Comparison of ENCODE assay signal across 9 mouse cellular contexts in the genomic region with DNA sequence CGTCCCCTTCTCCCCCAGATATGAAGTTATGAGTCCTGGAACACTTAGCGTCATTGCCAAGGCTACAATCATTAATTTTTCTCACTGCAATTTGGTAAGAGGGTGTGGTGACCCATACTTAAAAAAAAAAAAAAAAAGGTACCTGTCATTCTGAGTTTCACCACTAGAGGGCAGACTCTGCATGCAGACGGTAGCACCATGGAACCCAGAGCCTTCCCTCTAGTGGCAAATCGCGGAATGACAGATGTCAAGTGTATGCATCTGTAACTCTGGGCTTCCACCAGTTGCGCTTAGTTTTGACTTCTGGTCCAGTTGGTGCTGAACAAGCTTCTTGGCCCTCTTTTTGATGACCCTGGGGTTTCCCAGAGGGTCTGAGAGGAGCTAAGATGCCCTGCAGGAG. TPM values are rescaled to one million over a fixed set of nuclear protein-coding genes. Genes with fewer than 3 reads are reported as not detected.
DNase-seq lines count a peak whose midpoint lies in the region; ATAC-seq lines count a peak whose summit lies in the region.
"Had no signal": no experiment of that assay in that cellular context is flagged by ENCODE, and none has a peak within 500 bp of the region (broad histone marks: within the 10 kb centered on the region; RNA-seq: fewer than 3 reads in every experiment).

No protein-coding gene starts in this region.

- H3K9ac ChIP-seq in forebrain, embryonic 11.5 days (ENCODE audit: low read length), result no peak overlapping the region
- no peak overlapping the region for H3K9ac ChIP-seq in forebrain, embryonic 13.5 days
- H3K9ac ChIP-seq: midbrain, embryonic 12.5 days had no signal

- H3K4me2 ChIP-seq in forebrain, embryonic 11.5 days (ENCODE audit: low read depth, low read length, severe bottlenecking), result no peak overlapping the region
- H3K4me2 ChIP-seq in forebrain, embryonic 13.5 days, result no peak overlapping the region
- H3K4me2 ChIP-seq: midbrain, embryonic 12.5 days had no signal

- H3K4me1 ChIP-seq in forebrain, embryonic 11.5 days (replicated peaks; ENCODE audit: control insufficient read depth, insufficient read depth, low read length), result no peaks in the 10 kb centered on the region
- H3K4me1 ChIP-seq in forebrain, embryonic 13.5 days, result no peaks in the 10 kb centered on the region
- H3K4me1 ChIP-seq in heart, embryonic 10.5 days, result no peaks in the 10 kb centered on the region
- H3K4me1 ChIP-seq: midbrain, embryonic 12.5 days had no signal

- DNase-seq in forebrain, embryonic 11.5 days (ENCODE audit: low spot score), result peak; percentile 89
- peak; percentile 96 for DNase-seq in NIH3T3 (ENCODE audit: low read depth)
- peak; percentile 84 to 92 for DNase-seq in cerebellum, postnatal 14 days
- peak; percentile 84 for DNase-seq in heart, embryonic 10.5 days (ENCODE audit: low spot score)
- peak; percentile 40 to 57 for DNase-seq in layer of hippocampus, postnatal 36 days
- peak; percentile 94 for DNase-seq in mesoderm, embryonic 11.5 days (ENCODE audit: low read depth, low spot score)
- peak; percentile 53 to 63 for DNase-seq in spleen, postnatal 36 days (ENCODE audit: low spot score in 2 of 2)

- 20% methylated on average over 6 of the region's 6 CpGs for WGBS in forebrain, embryonic 11.5 days
- 19% methylated on average over 6 of the region's 6 CpGs for WGBS in forebrain, embryonic 13.5 days
- 17% methylated on average over 6 of the region's 6 CpGs for WGBS in heart, embryonic 10.5 days

- no peak overlapping the region for H3K27ac ChIP-seq in forebrain, embryonic 11.5 days (ENCODE audit: low read depth, low read length)
- no peak overlapping the region for H3K27ac ChIP-seq in forebrain, embryonic 13.5 days
- no peak overlapping the region for H3K27ac ChIP-seq in heart, embryonic 10.5 days
- H3K27ac ChIP-seq: midbrain, embryonic 12.5 days had no signal

- ATAC-seq in forebrain, embryonic 11.5 days (replicated peaks; ENCODE audit: low FRiP score), result 0 out of 2 replicates have a peak, but pooled peaks have one; percentile 49
- ATAC-seq in forebrain, embryonic 13.5 days, result no peak

- H3K27me3 ChIP-seq in forebrain, embryonic 11.5 days (ENCODE audit: control insufficient read depth, insufficient read depth, low read length), result no peaks in the 10 kb centered on the region
- H3K27me3 ChIP-seq in forebrain, embryonic 13.5 days, result no peaks in the 10 kb centered on the region
- peaks cover 34% of the 10 kb centered on the region for H3K27me3 ChIP-seq in heart, embryonic 10.5 days (ENCODE audit: insufficient read depth, poor library complexity, severe bottlenecking)

- no peaks in the 10 kb centered on the region for H3K36me3 ChIP-seq in forebrain, embryonic 11.5 days (ENCODE audit: control insufficient read depth, insufficient read depth, low read length)
- H3K36me3 ChIP-seq in forebrain, embryonic 13.5 days (ENCODE audit: poor library complexity, severe bottlenecking), result no peaks in the 10 kb centered on the region
- H3K36me3 ChIP-seq in heart, embryonic 10.5 days, result no peaks in the 10 kb centered on the region
- H3K36me3 ChIP-seq: midbrain, embryonic 12.5 days had no signal

- H3K4me3 ChIP-seq in forebrain, embryonic 11.5 days (ENCODE audit: low read depth, low read length), result no peak overlapping the region
- H3K4me3 ChIP-seq in forebrain, embryonic 13.5 days, result no peak overlapping the region
- H3K4me3 ChIP-seq in heart, embryonic 10.5 days, result no peak overlapping the region
- H3K4me3 ChIP-seq: midbrain, embryonic 12.5 days had no signal

- H3K9me3 ChIP-seq in forebrain, embryonic 11.5 days (ENCODE audit: control insufficient read depth, low read length), result no peaks in the 10 kb centered on the region
- H3K9me3 ChIP-seq in forebrain, embryonic 13.5 days (replicated peaks), result no peaks in the 10 kb centered on the region; the same call in 1 of the 2 replicates
- no peaks in the 10 kb centered on the region for H3K9me3 ChIP-seq in heart, embryonic 10.5 days

RNA-seq across cellular contexts. Expression of gene 2300002M23Rik, which starts 11.0 kb away (rescaled TPM):
- not detected in 2 replicates for polyA plus RNA-seq in forebrain, embryonic 11.5 days (2014; fragmentation: Nextera tagmentation; extraction: Ambion mirVana)
- not detected in 2 replicates for polyA plus RNA-seq in forebrain, embryonic 13.5 days (2015; fragmentation: Nextera tagmentation; extraction: Ambion mirVana)
- polyA plus RNA-seq in heart, embryonic 10.5 days (2016; fragmentation: Nextera tagmentation; extraction: Ambion mirVana), result not detected in 2 replicates
- not detected for total RNA-seq in layer of hippocampus, postnatal 36 days (2021)
- polyA plus RNA-seq: midbrain, embryonic 12.5 days had no signal

RNA-seq across cellular contexts. Expression of gene Sfta2, which starts 23.1 kb away (rescaled TPM):
- not detected in 2 replicates for polyA plus RNA-seq in forebrain, embryonic 11.5 days (2014; fragmentation: Nextera tagmentation; extraction: Ambion mirVana)
- polyA plus RNA-seq in forebrain, embryonic 13.5 days (2015; fragmentation: Nextera tagmentation; extraction: Ambion mirVana), result not detected in 2 replicates
- polyA plus RNA-seq in heart, embryonic 10.5 days (2016; fragmentation: Nextera tagmentation; extraction: Ambion mirVana), result not detected in 2 replicates
- not detected for total RNA-seq in layer of hippocampus, postnatal 36 days (2021)
- polyA plus RNA-seq: midbrain, embryonic 12.5 days had no signal

RNA-seq across cellular contexts. Expression of gene Cdsn, which starts 26.3 kb away (rescaled TPM):
- polyA plus RNA-seq in forebrain, embryonic 11.5 days (2014; fragmentation: Nextera tagmentation; extraction: Ambion mirVana), result not detected in 2 replicates
- polyA plus RNA-seq in forebrain, embryonic 13.5 days (2015; fragmentation: Nextera tagmentation; extraction: Ambion mirVana), result not detected in 2 replicates
- 0.20 and 0.63 TPM in 2 replicates for polyA plus RNA-seq in heart, embryonic 10.5 days (2016; fragmentation: Nextera tagmentation; extraction: Ambion mirVana)
- under 1 TPM in 1 of 2 experiments, not detected in 1; 0.40 TPM for total RNA-seq in layer of hippocampus, postnatal 36 days (2021)

RNA-seq across cellular contexts. Expression of gene Psors1c2, which starts 45.2 kb away (rescaled TPM):
- 1.3 and 1.4 TPM in 2 replicates for polyA plus RNA-seq in forebrain, embryonic 11.5 days (2014; fragmentation: Nextera tagmentation; extraction: Ambion mirVana)
- 1.4 and 2.1 TPM in 2 replicates for polyA plus RNA-seq in forebrain, embryonic 13.5 days (2015; fragmentation: Nextera tagmentation; extraction: Ambion mirVana)
- polyA plus RNA-seq in heart, embryonic 10.5 days (2016; fragmentation: Nextera tagmentation; extraction: Ambion mirVana), result 0.81 and 1.1 TPM in 2 replicates
- under 1 TPM; 0.42 to 0.63 TPM for total RNA-seq in layer of hippocampus, postnatal 36 days (2021)

RNA-seq across cellular contexts. Expression of gene Gm9573, which starts 48.2 kb away (rescaled TPM):
- polyA plus RNA-seq in forebrain, embryonic 11.5 days (2014; fragmentation: Nextera tagmentation; extraction: Ambion mirVana), result not detected in 2 replicates
- polyA plus RNA-seq in forebrain, embryonic 13.5 days (2015; fragmentation: Nextera tagmentation; extraction: Ambion mirVana), result not detected in 2 replicates
- not detected in 2 replicates for polyA plus RNA-seq in heart, embryonic 10.5 days (2016; fragmentation: Nextera tagmentation; extraction: Ambion mirVana)
- total RNA-seq in layer of hippocampus, postnatal 36 days (2021), result not detected
- polyA plus RNA-seq: midbrain, embryonic 12.5 days had no signal
